Mouse (Mus musculus): ENCODE measurements around the gene Pcgf2. TPM values are rescaled to one million over a fixed set of nuclear protein-coding genes. Genes with fewer than 3 reads are reported as not detected.

The Pcgf2 gene
- polyA plus RNA-seq, 1 experiment from 2014 or later: 18.0 TPM

- peak within 1 kb of the TSS; percentile 89 for H3K4me3 ChIP-seq (ENCODE audit: low read depth, low read length)
- peak within 1 kb of the TSS; percentile 79 for H3K4me2 ChIP-seq (ENCODE audit: low read depth, low read length)
- H3K9me3 ChIP-seq (replicated peaks; ENCODE audit: control insufficient read depth, low read length): no peaks in the 10 kb centered on the region
- 0% methylated on average over 16 of the region's 76 CpGs for WGBS
- DNase-seq (ENCODE audit: low spot score) (peak; percentile 90), ATAC-seq (replicated peaks; ENCODE audit: insufficient number of reproducible peaks, low FRiP score, low TSS enrichment, low read depth) (peak; percentile 30; the same call in 1 of the 2 replicates)
- H3K27ac ChIP-seq (replicated peaks; ENCODE audit: low read depth, low read length): peak within 1 kb of the TSS; percentile 91
- H3K36me3 ChIP-seq (replicated peaks; ENCODE audit: control insufficient read depth, insufficient read depth, low read depth, low read length): no peaks in the 10 kb centered on the region; the same call in none of the 2 replicates
- H3K27me3 ChIP-seq (ENCODE audit: control insufficient read depth, insufficient read depth, low read length): peaks cover 8% of the 10 kb centered on the region
- H3K4me1 ChIP-seq (ENCODE audit: control insufficient read depth, insufficient read depth, low read length): peaks cover 11% of the 10 kb centered on the region
- H3K9ac ChIP-seq (replicated peaks; ENCODE audit: low read length): peak within 1 kb of the TSS; percentile 88
Observed at GRCm38 (mm10) chr11:97662893-97663527, 37.3 kb downstream of the Pcgf2 start, which contains the start of gene Mllt6. Gene Mllt6 (plus strand): TSS chr11:97663414.

GRCm38 (mm10) chr11:97662207-97662892 is 37.9 kb downstream of the Pcgf2 start:
- no peak for ATAC-seq (replicated peaks; ENCODE audit: insufficient number of reproducible peaks, low FRiP score, low TSS enrichment, low read depth)
- peak overlapping the region; percentile 89 for H3K4me3 ChIP-seq (ENCODE audit: low read depth, low read length)
- peak; percentile 66 for DNase-seq (ENCODE audit: low spot score)
- peak overlapping the region; percentile 79 for H3K4me2 ChIP-seq (ENCODE audit: low read depth, low read length)
- H3K9me3 ChIP-seq (replicated peaks; ENCODE audit: control insufficient read depth, low read length): no peaks in the 10 kb centered on the region
- WGBS: under 1% methylated on average over 21 of the region's 21 CpGs
- H3K36me3 ChIP-seq (replicated peaks; ENCODE audit: control insufficient read depth, insufficient read depth, low read depth, low read length): no peaks in the 10 kb centered on the region; the same call in none of the 2 replicates
- H3K9ac ChIP-seq (replicated peaks; ENCODE audit: low read length): peak overlapping the region; percentile 88
- H3K4me1 ChIP-seq (ENCODE audit: control insufficient read depth, insufficient read depth, low read length): peaks cover 11% of the 10 kb centered on the region
- no peak overlapping the region for H3K27ac ChIP-seq (replicated peaks; ENCODE audit: low read depth, low read length)
- H3K27me3 ChIP-seq (ENCODE audit: control insufficient read depth, insufficient read depth, low read length): peaks cover 8% of the 10 kb centered on the region

DNA sequence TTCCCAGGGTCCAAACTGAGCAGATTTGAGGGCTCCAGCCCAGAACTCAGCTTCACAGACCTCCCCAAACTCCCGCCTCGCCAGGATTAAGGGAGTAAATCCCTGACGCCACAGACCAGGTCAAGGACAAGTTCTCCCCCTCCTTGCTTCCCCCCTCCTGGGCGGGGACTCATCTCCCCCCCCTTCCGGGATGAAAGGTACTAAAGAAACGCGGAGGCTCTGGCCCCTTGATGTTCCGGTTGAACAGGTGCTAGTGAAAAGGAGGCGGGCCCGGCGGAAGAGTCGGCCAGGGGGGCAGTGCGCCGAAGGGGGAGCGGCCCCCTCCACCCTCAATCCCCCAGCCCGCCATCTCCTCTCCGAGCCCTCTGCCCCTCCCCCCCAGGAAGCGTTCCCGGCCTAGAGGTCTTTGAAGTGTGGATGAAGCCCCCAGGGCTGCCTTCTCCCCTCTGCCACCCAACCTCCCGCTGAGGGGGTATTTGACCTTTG is 38.6 kb downstream of the Pcgf2 start:
- DNase-seq (ENCODE audit: low spot score): peak; percentile 69
- peak overlapping the region; percentile 56 for H3K4me2 ChIP-seq (ENCODE audit: low read depth, low read length)
- peaks cover 8% of the 10 kb centered on the region for H3K27me3 ChIP-seq (ENCODE audit: control insufficient read depth, insufficient read depth, low read length)
- WGBS: under 1% methylated on average over 20 of the region's 20 CpGs
- no peaks in the 10 kb centered on the region; the same call in 1 of the 2 replicates for H3K36me3 ChIP-seq (replicated peaks; ENCODE audit: control insufficient read depth, insufficient read depth, low read depth, low read length)
- no peak for ATAC-seq (replicated peaks; ENCODE audit: insufficient number of reproducible peaks, low FRiP score, low TSS enrichment, low read depth)
- H3K9ac ChIP-seq (replicated peaks; ENCODE audit: low read length): peak overlapping the region; percentile 37
- H3K4me3 ChIP-seq (ENCODE audit: low read depth, low read length): peak overlapping the region; percentile 27
- H3K27ac ChIP-seq (replicated peaks; ENCODE audit: low read depth, low read length): no peak overlapping the region
- H3K4me1 ChIP-seq (ENCODE audit: control insufficient read depth, insufficient read depth, low read length): peaks cover 11% of the 10 kb centered on the region
- H3K9me3 ChIP-seq (replicated peaks; ENCODE audit: control insufficient read depth, low read length): no peaks in the 10 kb centered on the region

- no peak for ATAC-seq (replicated peaks; ENCODE audit: insufficient number of reproducible peaks, low FRiP score, low TSS enrichment, low read depth)
- H3K27ac ChIP-seq (replicated peaks; ENCODE audit: low read depth, low read length): no peak overlapping the region
- 2% methylated on average over 27 of the region's 27 CpGs for WGBS
Observed at GRCm38 (mm10) chr11:97660734-97661647, 39.3 kb downstream of the Pcgf2 start.

GRCm38 (mm10) chr11:97659990-97660714 is 40.1 kb downstream of the Pcgf2 start:
- Histone ChIP-seq H3K4me2 (ENCODE audit: low read depth, low read length) (peak overlapping the region; percentile 84), H3K27me3 (ENCODE audit: control insufficient read depth, insufficient read depth, low read length) (peaks cover 8% of the 10 kb centered on the region), H3K27ac (replicated peaks; ENCODE audit: low read depth, low read length) (no peak overlapping the region), H3K4me1 (ENCODE audit: control insufficient read depth, insufficient read depth, low read length) (peaks cover 11% of the 10 kb centered on the region), H3K9me3 (replicated peaks; ENCODE audit: control insufficient read depth, low read length) (no peaks in the 10 kb centered on the region), H3K4me3 (ENCODE audit: low read depth, low read length) (peak overlapping the region; percentile 81), H3K36me3 (replicated peaks; ENCODE audit: control insufficient read depth, insufficient read depth, low read depth, low read length) (no peaks in the 10 kb centered on the region), H3K9ac (replicated peaks; ENCODE audit: low read length) (peak overlapping the region; percentile 85)
- DNase-seq (ENCODE audit: low spot score) (peak; percentile 83), ATAC-seq (replicated peaks; ENCODE audit: insufficient number of reproducible peaks, low FRiP score, low TSS enrichment, low read depth) (peak; percentile 68)
- WGBS: 0% methylated on average over 72 of the region's 78 CpGs

More at GRCm38 (mm10) chr11:97660734-97661647, 39.3 kb downstream of the Pcgf2 start:
- H3K4me2 ChIP-seq (ENCODE audit: low read depth, low read length): peak overlapping the region; percentile 84
- peak overlapping the region; percentile 81 for H3K4me3 ChIP-seq (ENCODE audit: low read depth, low read length)
- no peaks in the 10 kb centered on the region for H3K9me3 ChIP-seq (replicated peaks; ENCODE audit: control insufficient read depth, low read length)
- no peak for DNase-seq (ENCODE audit: low spot score)
- H3K9ac ChIP-seq (replicated peaks; ENCODE audit: low read length): no peak overlapping the region; the same call in 1 of the 2 replicates
- H3K36me3 ChIP-seq (replicated peaks; ENCODE audit: control insufficient read depth, insufficient read depth, low read depth, low read length): no peaks in the 10 kb centered on the region; the same call in 1 of the 2 replicates
- H3K4me1 ChIP-seq (ENCODE audit: control insufficient read depth, insufficient read depth, low read length): peaks cover 11% of the 10 kb centered on the region
- peaks cover 8% of the 10 kb centered on the region for H3K27me3 ChIP-seq (ENCODE audit: control insufficient read depth, insufficient read depth, low read length)

GRCm38 (mm10) chr11:97659267-97659989 is 40.9 kb downstream of the Pcgf2 start:
- no peaks in the 10 kb centered on the region for H3K9me3 ChIP-seq (replicated peaks; ENCODE audit: control insufficient read depth, low read length)
- peaks cover 8% of the 10 kb centered on the region for H3K27me3 ChIP-seq (ENCODE audit: control insufficient read depth, insufficient read depth, low read length)
- H3K4me1 ChIP-seq (ENCODE audit: control insufficient read depth, insufficient read depth, low read length): peaks cover 7% of the 10 kb centered on the region
- 13% methylated on average over 13 of the region's 13 CpGs for WGBS
- DNase-seq (ENCODE audit: low spot score) (no peak), ATAC-seq (replicated peaks; ENCODE audit: insufficient number of reproducible peaks, low FRiP score, low TSS enrichment, low read depth) (no peak)
- peak overlapping the region; percentile 81 for H3K4me3 ChIP-seq (ENCODE audit: low read depth, low read length)
- peak overlapping the region; percentile 85 for H3K9ac ChIP-seq (replicated peaks; ENCODE audit: low read length)
- no peak overlapping the region for H3K27ac ChIP-seq (replicated peaks; ENCODE audit: low read depth, low read length)
- H3K4me2 ChIP-seq (ENCODE audit: low read depth, low read length): peak overlapping the region; percentile 84
- no peaks in the 10 kb centered on the region for H3K36me3 ChIP-seq (replicated peaks; ENCODE audit: control insufficient read depth, insufficient read depth, low read depth, low read length)

Data from embryonic facial prominence, embryonic 11.5 days (tissue).